Mouse (Mus musculus) layer of hippocampus, adult 11-12 months (tissue): Measurements from ENCODE around the gene Muc1.

Experiments
- DNase-seq: peaks from one replicate; pipeline ENCODE4 v3.0.0; 2022; ENCODE audit warnings: low spot score

The Muc1 gene

GRCm38 (mm10) chr3:89236516-89236915 is 7.7 kb downstream of the Muc1 start:
- no peak for DNase-seq

- no peak for DNase-seq
Observed at GRCm38 (mm10) chr3:89237682-89238081, 8.8 kb downstream of the Muc1 start.

GRCm38 (mm10) chr3:89238494-89238893 is 9.6 kb downstream of the Muc1 start:
- no peak for DNase-seq

GRCm38 (mm10) chr3:89242331-89242895 is 13.6 kb downstream of the Muc1 start:
- peak; percentile 59 for DNase-seq

DNA sequence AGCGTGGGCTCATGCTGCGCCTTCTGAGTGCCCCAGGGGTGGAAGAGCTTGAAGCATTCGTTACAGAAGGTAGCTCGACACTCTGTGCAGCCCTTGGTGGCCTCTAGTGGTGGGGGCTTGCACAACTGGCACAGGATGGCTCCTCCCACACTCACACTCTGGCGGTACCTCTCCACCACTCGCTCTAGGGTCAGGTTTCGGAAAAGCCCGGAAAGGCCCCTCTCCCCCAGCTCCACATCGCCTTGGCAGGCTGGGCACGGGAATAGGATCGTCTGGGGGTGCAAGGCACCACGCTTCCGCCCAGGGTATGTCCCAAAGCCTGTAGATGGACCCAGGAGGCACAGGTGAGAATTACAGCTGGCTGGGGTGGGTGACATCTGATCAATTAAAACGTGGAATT is 14.8 kb downstream of the Muc1 start:
- peak; percentile 42 for DNase-seq

DNA sequence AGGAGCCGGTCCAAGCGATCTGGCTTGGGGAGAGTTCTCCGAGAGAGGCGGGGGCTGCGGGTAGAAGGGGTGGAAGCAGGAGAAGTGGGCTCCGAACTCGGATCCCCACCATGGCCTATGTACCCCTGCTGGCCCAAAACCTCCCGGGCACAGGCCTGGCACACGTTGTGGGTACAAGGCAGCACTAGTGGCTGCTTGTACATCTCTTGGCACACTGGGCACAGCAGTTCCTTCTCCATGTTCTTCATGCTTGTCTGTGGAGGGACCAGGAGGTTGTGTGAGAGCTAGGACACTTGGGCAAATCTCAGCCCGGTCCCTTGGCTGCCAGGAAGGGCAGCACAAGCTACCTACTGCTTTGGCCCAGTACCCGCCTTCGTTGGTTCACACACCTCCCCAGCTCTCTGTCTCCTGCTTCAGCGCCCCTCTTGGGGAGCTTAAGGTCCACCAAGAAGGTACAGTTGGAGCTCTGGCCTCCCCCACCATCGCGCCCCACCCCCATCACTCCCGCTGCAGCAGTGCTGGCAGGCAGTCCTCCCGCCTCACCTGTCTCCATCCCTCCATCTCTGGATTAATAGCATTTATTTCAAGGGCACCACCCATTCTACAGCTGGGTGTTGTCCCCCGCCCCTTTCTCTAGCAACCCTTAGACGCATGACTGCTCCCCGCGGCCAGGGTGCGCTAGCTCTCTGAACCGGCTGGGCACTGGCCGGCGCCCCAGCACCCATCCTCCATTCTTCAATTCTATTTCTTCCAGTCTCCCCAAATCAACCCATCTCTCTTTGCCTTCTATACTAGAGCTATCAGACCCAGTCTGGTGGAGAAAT is 15.5 kb downstream of the Muc1 start:
- DNase-seq, result peak; percentile 49

DNA sequence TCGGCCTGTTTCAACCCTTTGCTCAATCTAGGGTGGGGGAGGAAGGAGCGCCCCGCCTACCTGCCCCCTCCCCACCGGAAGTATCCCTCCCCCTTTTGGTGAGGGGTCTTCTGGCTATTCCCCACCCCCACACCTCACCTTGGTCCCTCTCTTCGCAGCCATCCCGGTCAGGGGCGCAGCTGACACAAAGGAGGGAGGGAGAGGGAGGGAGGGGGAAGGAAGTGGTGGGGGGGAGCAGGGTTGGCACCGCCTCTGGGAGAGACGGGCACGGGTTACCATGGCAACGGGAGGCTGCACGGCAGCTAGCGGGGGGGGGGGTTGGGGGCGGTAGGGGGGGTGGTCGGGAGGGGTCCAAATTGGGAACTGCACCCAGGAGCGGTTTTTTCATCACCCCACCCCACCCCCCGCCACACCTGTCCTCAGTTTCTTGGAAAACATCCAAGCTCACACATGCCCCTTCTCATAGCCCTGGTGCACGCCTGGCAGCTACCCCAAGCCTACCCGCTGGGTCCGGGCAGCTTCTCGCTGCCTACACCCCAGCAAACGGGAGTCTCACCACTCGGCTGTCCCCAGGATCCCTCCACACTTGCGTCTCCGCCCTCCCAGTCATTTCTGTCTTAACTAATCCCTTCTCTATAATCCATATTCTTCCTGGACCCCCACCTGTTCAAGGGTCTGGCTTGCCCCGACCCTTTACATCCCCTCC is 16.3 kb downstream of the Muc1 start:
- peak; percentile 73 for DNase-seq

DNA sequence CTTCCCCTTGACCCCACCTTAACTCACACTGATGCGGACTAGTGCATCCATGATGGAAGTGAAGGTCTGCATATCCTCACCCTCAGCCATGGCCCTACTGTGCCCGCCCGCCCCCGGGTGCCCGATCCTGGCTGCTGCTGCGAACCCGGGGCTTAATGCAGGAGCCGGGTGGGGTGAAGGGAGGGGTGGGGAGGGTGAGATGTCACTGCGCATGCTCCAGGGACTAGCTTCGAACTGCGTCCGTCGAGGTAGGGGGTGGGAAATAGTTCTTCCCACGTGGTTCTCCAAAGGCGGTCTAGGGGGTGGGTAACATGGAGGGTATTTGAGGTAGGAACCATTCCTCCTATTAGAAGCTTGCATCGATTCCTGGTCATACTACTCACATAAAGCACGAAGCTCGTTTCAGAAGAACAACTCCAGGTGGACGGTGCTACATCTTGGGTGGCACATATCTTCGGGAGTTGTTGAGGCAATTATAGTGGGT is 16.9 kb downstream of the Muc1 start, which contains the start of gene Krtcap2:
TSS of gene Krtcap2 (plus strand) at position 279 of the 484 bp plus-strand sequence.
- peak; percentile 76 for DNase-seq

GRCm38 (mm10) chr3:89246261-89247100 is 17.6 kb downstream of the Muc1 start, which contains the start of gene Trim46:
Gene Trim46, minus strand, starts transcription at chr3:89246309.
- DNase-seq, result peak; percentile 90

DNA sequence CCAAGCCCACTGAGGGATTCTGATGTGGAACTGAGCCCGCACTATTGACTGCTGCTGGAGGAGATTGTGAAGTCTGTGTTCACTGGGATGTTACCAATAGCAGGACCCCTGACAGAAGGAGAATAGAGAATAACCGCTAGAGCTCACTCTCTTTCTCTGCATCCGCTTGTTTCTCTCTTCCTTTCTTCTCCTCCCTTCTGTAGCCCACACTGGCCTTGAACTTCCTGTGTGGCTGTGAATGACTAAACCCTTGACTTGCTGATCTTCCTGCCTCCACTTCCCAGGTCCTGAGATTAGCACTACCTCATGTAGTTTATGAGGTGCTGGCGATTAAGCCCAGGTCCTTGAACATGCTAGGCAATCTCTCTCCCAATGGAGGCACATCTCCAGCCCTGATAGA is 18.6 kb downstream of the Muc1 start:
- DNase-seq, result no peak

- peak; percentile 64 for DNase-seq
Observed at GRCm38 (mm10) chr3:89250435-89251040, 21.7 kb downstream of the Muc1 start.

GRCm38 (mm10) chr3:89251365-89251895 is 22.6 kb downstream of the Muc1 start:
- no peak for DNase-seq

DNA sequence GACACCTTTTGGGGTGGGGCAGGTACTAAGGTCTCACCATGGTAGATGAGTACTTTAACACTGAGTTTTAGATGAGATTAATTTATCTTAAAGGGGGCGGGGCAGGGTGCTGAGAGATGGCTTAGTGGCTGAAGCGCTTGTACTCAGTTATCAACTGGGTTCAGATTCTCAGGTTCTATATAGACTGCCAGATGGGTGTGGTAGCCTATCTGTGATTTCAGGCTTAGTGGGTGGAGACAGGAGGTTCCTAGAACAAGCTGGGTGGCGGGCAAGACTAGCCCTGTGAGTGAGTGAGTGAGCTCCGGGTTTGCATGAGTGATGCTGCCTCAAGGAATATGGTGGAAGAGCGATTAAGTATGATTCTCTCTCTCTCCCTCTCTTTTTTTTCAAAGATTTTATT is 26.1 kb downstream of the Muc1 start:
- DNase-seq, result no peak

- DNase-seq, result no peak
Observed at GRCm38 (mm10) chr3:89256177-89256576, 27.3 kb downstream of the Muc1 start.

DNA sequence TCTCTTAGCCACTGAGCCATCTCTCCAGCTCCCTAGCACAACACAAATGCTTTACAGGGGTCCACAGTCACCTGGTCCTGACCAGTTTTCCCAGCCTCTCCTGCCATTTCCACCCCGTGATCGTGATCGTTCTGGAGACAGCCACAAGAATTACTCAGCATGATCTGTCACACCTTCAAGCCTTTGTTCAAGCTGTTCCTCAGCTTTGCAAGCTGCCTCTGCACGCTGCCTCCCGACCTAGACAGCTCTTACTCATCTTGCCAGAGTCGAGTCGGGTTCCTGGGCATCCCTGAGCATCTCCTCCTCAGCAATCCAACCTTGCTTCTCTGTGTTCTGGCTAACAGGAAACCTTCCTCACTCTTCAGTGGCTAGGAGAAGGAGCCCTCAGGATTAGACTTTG is 30.2 kb downstream of the Muc1 start, which contains the start of gene Dpm3:
TSS of gene Dpm3 (plus strand) at position 283 of the 400 bp plus-strand sequence.
- no peak for DNase-seq

DNA sequence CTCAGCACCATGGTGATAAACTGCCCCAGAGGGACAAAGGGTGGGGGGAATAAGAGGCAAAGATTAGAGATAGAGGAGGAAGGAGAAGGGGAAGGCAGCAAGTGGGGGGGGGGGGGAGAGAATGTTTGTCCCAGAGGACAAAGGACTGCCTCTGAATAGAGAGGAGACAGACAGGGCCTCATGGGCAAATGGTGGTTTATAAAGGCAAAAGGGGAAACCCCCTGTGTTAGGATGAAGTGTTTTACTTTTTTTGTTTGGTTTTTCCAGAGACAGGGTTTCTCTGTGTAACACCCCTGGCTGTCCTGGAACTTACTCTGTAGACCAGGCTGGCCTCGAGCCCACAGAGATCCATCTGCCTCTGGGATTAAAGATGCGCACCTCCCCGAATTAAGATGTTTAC is 31.4 kb downstream of the Muc1 start:
- DNase-seq, result no peak

GRCm38 (mm10) chr3:89262417-89262816 is 33.6 kb downstream of the Muc1 start:
- no peak for DNase-seq

GRCm38 (mm10) chr3:89266439-89266893 is 37.6 kb downstream of the Muc1 start:
- peak; percentile 82 for DNase-seq

DNA sequence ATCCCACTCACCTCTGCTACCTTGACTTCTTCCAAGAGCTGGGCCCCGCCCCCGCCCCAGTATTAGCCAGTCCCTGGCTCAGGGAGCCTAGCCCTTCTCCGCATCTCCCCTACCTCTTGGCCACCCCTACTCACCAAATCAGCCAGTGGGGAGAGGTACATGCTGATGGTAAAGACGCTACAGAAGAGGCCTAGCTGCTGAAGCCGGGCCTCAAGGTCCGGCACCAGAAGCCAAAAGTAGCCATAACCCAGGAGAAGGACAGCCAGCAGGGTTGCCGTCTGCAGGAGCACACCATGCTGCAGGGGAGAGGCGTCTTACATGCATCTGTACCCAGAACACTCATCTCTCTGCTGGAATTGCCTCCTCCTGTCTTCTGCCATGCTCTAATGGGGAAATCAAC is 40.1 kb downstream of the Muc1 start:
- no peak for DNase-seq

GRCm38 (mm10) chr3:89270051-89270755 is 41.3 kb downstream of the Muc1 start, which contains the start of gene Slc50a1:
Gene Slc50a1, minus strand, starts transcription at chr3:89270570.
- DNase-seq, result peak; percentile 80
